In genomic region chr9:123273876-123274275, GRCm38 (mm10) we compare ENCODE assay signal across 32 mouse cellular contexts. TPM values are rescaled to one million over a fixed set of nuclear protein-coding genes. Genes with fewer than 3 reads are reported as not detected.
"Had no signal": no experiment of that assay in that cellular context is flagged by ENCODE, and none has a peak within 500 bp of the region (broad histone marks: within the 10 kb centered on the region; RNA-seq: fewer than 3 reads in every experiment).

No protein-coding gene starts in this region.

- DNase-seq: left cerebral cortex, postnatal 4 days; liver; liver, embryonic 13.5 days; liver, postnatal 0 days; lung, adult 18-20 months; lung, adult 2 months; lung, embryonic 14.5 days; lung, postnatal 10 days; lung, postnatal 14 days; lung, postnatal 36 days; lung, postnatal 4 days; midbrain, embryonic 14.5 days had no signal

- H3K36me3 ChIP-seq: limb, embryonic 10.5 days; limb, embryonic 12.5 days; limb, embryonic 13.5 days; limb, embryonic 15.5 days; liver, embryonic 12.5 days; liver, embryonic 13.5 days; liver, embryonic 15.5 days; lung, embryonic 15.5 days; midbrain, embryonic 10.5 days; midbrain, embryonic 12.5 days; midbrain, embryonic 13.5 days; midbrain, embryonic 15.5 days; neural tube, embryonic 12.5 days had no signal

- ATAC-seq: liver, postnatal 0 days; lung, postnatal 0 days; midbrain, embryonic 13.5 days; midbrain, embryonic 15.5 days; midbrain, embryonic 16.5 days had no signal

- H3K27ac ChIP-seq: limb, embryonic 10.5 days; limb, embryonic 12.5 days; limb, embryonic 13.5 days; limb, embryonic 15.5 days; liver, embryonic 12.5 days; liver, embryonic 13.5 days; liver, embryonic 14.5 days; liver, embryonic 15.5 days; lung, embryonic 15.5 days; macrophage; midbrain, embryonic 10.5 days; midbrain, embryonic 12.5 days; midbrain, embryonic 13.5 days; midbrain, embryonic 15.5 days; neural tube, embryonic 12.5 days had no signal

- H3K27me3 ChIP-seq: limb, embryonic 12.5 days; limb, embryonic 13.5 days; limb, embryonic 15.5 days; liver, embryonic 12.5 days; liver, embryonic 13.5 days; liver, embryonic 15.5 days; lung, embryonic 15.5 days; midbrain, embryonic 12.5 days; midbrain, embryonic 13.5 days; midbrain, embryonic 15.5 days; neural tube, embryonic 12.5 days had no signal

- H3K9me3 ChIP-seq: limb, embryonic 10.5 days; limb, embryonic 12.5 days; limb, embryonic 13.5 days; limb, embryonic 15.5 days; liver, embryonic 12.5 days; liver, embryonic 13.5 days; liver, embryonic 15.5 days; lung, embryonic 15.5 days; midbrain, embryonic 10.5 days; midbrain, embryonic 12.5 days; midbrain, embryonic 13.5 days; midbrain, embryonic 15.5 days; neural tube, embryonic 12.5 days had no signal

- H3K4me1 ChIP-seq: limb, embryonic 10.5 days; limb, embryonic 12.5 days; limb, embryonic 15.5 days; lung, embryonic 15.5 days; midbrain, embryonic 10.5 days; midbrain, embryonic 12.5 days; midbrain, embryonic 13.5 days; midbrain, embryonic 15.5 days; neural tube, embryonic 12.5 days had no signal

- H3K4me3 ChIP-seq: limb, embryonic 10.5 days; limb, embryonic 12.5 days; limb, embryonic 13.5 days; limb, embryonic 15.5 days; liver, embryonic 12.5 days; liver, embryonic 13.5 days; liver, embryonic 15.5 days; lung, embryonic 15.5 days; midbrain, embryonic 10.5 days; midbrain, embryonic 12.5 days; midbrain, embryonic 13.5 days; midbrain, embryonic 15.5 days; myocyte; neural tube, embryonic 12.5 days had no signal

- H3K4me2 ChIP-seq: limb, embryonic 12.5 days; limb, embryonic 13.5 days; limb, embryonic 15.5 days; liver, embryonic 11.5 days; liver, embryonic 12.5 days; liver, embryonic 13.5 days; liver, embryonic 15.5 days; lung, embryonic 14.5 days; lung, embryonic 15.5 days; midbrain, embryonic 11.5 days; midbrain, embryonic 12.5 days; midbrain, embryonic 13.5 days; midbrain, embryonic 15.5 days; neural tube, embryonic 12.5 days had no signal

- H3K9ac ChIP-seq: limb, embryonic 12.5 days; limb, embryonic 13.5 days; limb, embryonic 15.5 days; liver, embryonic 12.5 days; liver, embryonic 13.5 days; liver, embryonic 14.5 days; liver, embryonic 15.5 days; liver, postnatal 0 days; lung, embryonic 14.5 days; lung, embryonic 15.5 days; midbrain, embryonic 12.5 days; midbrain, embryonic 13.5 days; midbrain, embryonic 15.5 days; neural tube, embryonic 12.5 days had no signal

RNA-seq across cellular contexts. Expression of gene Cdcp1, which starts 58.0 kb away (rescaled TPM):
- total RNA-seq: monocyte, adult 5-6 weeks had no signal
- polyA plus RNA-seq: macrophage; midbrain, embryonic 14.5 days; myocyte had no signal
